Mouse (Mus musculus) liver, postnatal 0 days (tissue): ENCODE results near the gene Ptprg.

Source experiments
- CTCF ChIP-seq: sonication (generic); IDR thresholded peaks from 2 replicates; pipeline ENCODE4 v1.5.1; 2016; ENCODE audit warnings: antibody characterized with exemption, low read depth
- EP300 ChIP-seq: IDR thresholded peaks from 2 replicates; pipeline ENCODE4 v1.6.1; 2016; ENCODE audit warnings: antibody characterized with exemption, low read depth, mild to moderate bottlenecking

- no peak for TF ChIP-seq EP300
- TF ChIP-seq CTCF: no peak
These were observed 375.2 kb downstream of the Ptprg start for GRCm38 (mm10) chr14:11928545-11928944.
